Mouse (Mus musculus): ENCODE results near the gene Atxn1.
A peak's percentile ranks its signal among the peaks of the same experiment; 100 is the strongest.

The Atxn1 gene

GRCm38 (mm10) chr13:45614762-45615161, 350.0 kb downstream of the Atxn1 start:
- DNase-seq: no peak

GRCm38 (mm10) chr13:45613346-45613745, 351.5 kb downstream of the Atxn1 start:
- peak; percentile 30 for DNase-seq

- no peak for DNase-seq
Measured at GRCm38 (mm10) chr13:45611554-45611953, 353.3 kb downstream of the Atxn1 start.

- no peak for DNase-seq
Measured at GRCm38 (mm10) chr13:45609461-45609860, 355.3 kb downstream of the Atxn1 start.

- no peak for DNase-seq
Measured at GRCm38 (mm10) chr13:45608593-45608992, 356.2 kb downstream of the Atxn1 start.

- DNase-seq: no peak
Measured at GRCm38 (mm10) chr13:45607946-45608345, 356.9 kb downstream of the Atxn1 start.

GRCm38 (mm10) chr13:45603636-45604035, 361.2 kb downstream of the Atxn1 start:
- DNase-seq: no peak

GRCm38 (mm10) chr13:45600443-45600842, 364.4 kb downstream of the Atxn1 start:
- no peak for DNase-seq

- no peak for DNase-seq
Measured at GRCm38 (mm10) chr13:45599831-45600230, 365.0 kb downstream of the Atxn1 start.

GRCm38 (mm10) chr13:45595416-45595815, 369.4 kb downstream of the Atxn1 start:
- DNase-seq: no peak

- DNase-seq: no peak
Measured at GRCm38 (mm10) chr13:45593914-45594313, 370.9 kb downstream of the Atxn1 start.

GRCm38 (mm10) chr13:45590898-45591297, 373.9 kb downstream of the Atxn1 start:
- no peak for DNase-seq

- no peak for DNase-seq
Measured at GRCm38 (mm10) chr13:45583061-45583460, 381.7 kb downstream of the Atxn1 start.

GRCm38 (mm10) chr13:45582294-45582693, 382.5 kb downstream of the Atxn1 start:
- DNase-seq: no peak

GRCm38 (mm10) chr13:45579751-45580150, 385.1 kb downstream of the Atxn1 start:
- DNase-seq: no peak

GRCm38 (mm10) chr13:45577784-45578183, 387.0 kb downstream of the Atxn1 start:
- DNase-seq: no peak

GRCm38 (mm10) chr13:45577366-45577765, 387.4 kb downstream of the Atxn1 start:
- DNase-seq: no peak

GRCm38 (mm10) chr13:45576185-45576584, 388.6 kb downstream of the Atxn1 start:
- DNase-seq: no peak

GRCm38 (mm10) chr13:45572768-45573167, 392.0 kb downstream of the Atxn1 start:
- DNase-seq: peak; percentile 82

GRCm38 (mm10) chr13:45571795-45572262, 393.0 kb downstream of the Atxn1 start:
- peak; percentile 89 for DNase-seq

GRCm38 (mm10) chr13:45569932-45570331, 394.9 kb downstream of the Atxn1 start:
- no peak for DNase-seq

GRCm38 (mm10) chr13:45564946-45565345, 399.9 kb downstream of the Atxn1 start:
- DNase-seq: no peak

GRCm38 (mm10) chr13:45562011-45562410, 402.8 kb downstream of the Atxn1 start:
- no peak for DNase-seq

GRCm38 (mm10) chr13:45560543-45560942, 404.3 kb downstream of the Atxn1 start:
- no peak for DNase-seq

- DNase-seq: no peak
Measured at GRCm38 (mm10) chr13:45559258-45559657, 405.6 kb downstream of the Atxn1 start.

- no peak for DNase-seq
Measured at GRCm38 (mm10) chr13:45558367-45558766, 406.4 kb downstream of the Atxn1 start.
